Mouse (Mus musculus) kidney, adult 2 months (tissue): ENCODE measurements around the gene Hnrnpa3.

Experiments
- CTCF ChIP-seq: fragments of 200-500 bp; conservative IDR thresholded peaks from 2 replicates; pipeline ENCODE4 v1.5.1; 2011; ENCODE audit warnings: low read depth, mild to moderate bottlenecking, control low read depth, low read length, moderate library complexity, mixed read lengths; ENCODE audit not compliant: insufficient read depth, insufficient read length
- POLR2A ChIP-seq: fragments of 200-500 bp; IDR thresholded peaks from one replicate; pipeline ENCODE4 v1.6.1; 2011; ENCODE audit warnings: low read depth, low read length, control low read depth

- TF ChIP-seq POLR2A, result no peak
- TF ChIP-seq CTCF, result no peak
These were observed 38.2 kb downstream of the Hnrnpa3 start for GRCm38 (mm10) chr2:75697222-75697621.
